Mouse (Mus musculus) spleen, postnatal 10 days (tissue): ENCODE data around the gene Cd63.
A peak's percentile ranks its signal among the peaks of the same experiment; 100 is the strongest.

Experiments used
- DNase-seq, 2 experiments: peaks; one replicate each; pipeline ENCODE4 v3.0.0; 2021 to 2022; ENCODE audit warnings: low spot score in 2 of 2

Gene Cd63

GRCm38 (mm10) chr10:128900698-128901097 is at the start of gene Cd63:
Gene Cd63 (plus strand): TSS chr10:128900989.
- DNase-seq, result no peak

GRCm38 (mm10) chr10:128861176-128861575 is 39.6 kb upstream of the Cd63 start:
- DNase-seq, result no peak

DNA sequence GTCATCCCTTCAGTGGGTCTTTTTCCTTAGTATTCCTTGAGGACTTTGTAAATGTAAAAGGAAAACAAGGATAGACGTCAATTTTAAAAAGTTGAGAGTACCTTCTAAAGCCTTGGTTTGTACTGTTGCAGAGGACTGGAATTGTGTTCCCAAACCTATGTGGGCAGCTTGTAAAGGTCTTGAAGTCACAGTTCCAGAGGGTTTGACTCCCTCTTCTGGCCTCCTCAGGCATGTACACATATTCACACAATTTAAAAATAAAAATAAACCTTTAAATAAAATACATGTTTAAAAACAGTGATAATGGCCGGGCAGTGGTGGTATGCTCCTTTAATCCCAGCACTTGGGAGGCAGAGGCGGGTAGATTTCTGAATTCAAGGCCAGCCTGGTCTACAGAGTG is 34.7 kb upstream of the Cd63 start:
- no peak for DNase-seq

- DNase-seq, result no peak
Observed at GRCm38 (mm10) chr10:128866518-128866917, 34.3 kb upstream of the Cd63 start.

GRCm38 (mm10) chr10:128870341-128870740 is 30.4 kb upstream of the Cd63 start:
- DNase-seq, result no peak

DNA sequence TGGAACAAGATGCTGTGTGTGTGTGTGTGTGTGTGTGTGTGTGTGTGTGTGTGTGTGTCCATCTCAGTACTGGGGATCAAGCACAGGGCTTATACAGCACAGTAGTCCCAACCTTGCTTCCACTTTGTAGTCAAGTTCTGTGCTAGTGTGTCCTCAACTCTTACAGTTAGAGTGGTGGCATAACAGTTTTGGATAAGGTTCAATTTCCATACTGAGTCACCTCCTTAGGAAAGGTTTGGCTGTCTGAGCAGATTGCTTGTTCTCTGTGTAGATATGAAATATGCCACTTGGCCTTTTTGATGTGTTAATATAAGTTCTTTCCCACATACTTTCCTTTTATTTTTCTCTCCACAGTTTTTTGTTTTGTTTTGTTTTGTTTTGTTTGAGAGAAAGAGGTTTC is 22.5 kb upstream of the Cd63 start:
- DNase-seq, result no peak

DNA sequence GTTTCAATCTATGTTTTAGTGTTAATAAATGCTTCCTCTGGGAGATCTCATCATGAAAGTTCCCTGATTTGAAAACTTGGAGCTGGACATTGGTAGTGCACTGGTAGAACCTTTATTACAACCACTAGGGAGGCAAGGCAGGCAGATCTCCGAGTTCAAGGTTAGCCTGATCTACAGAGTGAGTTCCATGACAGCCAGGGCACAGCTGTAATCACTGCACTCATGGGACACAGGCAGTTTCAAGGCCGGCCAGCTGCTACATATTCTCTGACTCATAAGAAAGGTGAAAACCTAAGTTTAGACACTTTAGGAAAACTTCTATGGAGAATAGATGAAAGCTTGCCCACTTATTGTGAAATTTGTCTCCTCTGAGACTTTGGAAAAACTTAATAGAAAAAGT is 22.0 kb upstream of the Cd63 start:
- DNase-seq, result no peak

DNA sequence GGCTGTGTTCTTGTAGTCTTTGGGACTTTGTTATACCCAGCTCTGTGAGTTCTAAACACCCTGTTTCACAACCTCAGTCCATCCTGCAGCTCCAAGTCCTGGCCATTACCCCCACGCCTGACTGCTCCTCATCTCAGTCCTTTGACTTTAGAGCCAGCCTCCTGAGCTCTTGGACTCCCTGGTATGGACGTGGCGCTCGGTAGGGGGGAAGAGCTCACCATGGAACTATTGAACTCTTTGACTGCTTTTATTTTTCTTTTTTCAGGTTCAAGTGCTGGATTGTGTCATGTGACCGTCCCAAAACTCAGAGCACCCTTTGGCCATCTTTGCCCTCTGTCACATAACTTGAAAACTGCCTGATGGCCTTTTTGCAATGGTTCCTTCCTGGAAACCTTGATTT is 18.7 kb upstream of the Cd63 start:
- no peak for DNase-seq

- DNase-seq, result no peak
Observed at GRCm38 (mm10) chr10:128888941-128889827, 11.6 kb upstream of the Cd63 start.

DNA sequence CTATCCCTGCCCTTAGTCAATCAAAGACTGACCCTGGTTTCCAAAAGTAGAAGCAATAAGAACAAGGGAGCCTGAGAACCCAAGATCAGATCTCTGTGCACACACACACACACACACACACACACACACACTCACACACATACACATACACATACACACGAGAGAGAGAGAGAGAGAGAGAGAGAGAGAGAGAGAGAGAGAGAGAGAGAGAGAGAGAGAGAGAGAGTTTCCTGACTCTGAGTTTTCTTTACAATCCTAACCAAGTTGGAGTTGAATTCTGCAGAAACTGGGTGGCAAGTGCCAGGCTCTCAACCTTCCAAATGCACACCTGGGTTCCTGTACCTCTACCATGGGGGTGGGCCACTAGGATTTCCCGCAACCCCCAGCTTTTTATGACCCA is 10.9 kb upstream of the Cd63 start:
- DNase-seq, result no peak

GRCm38 (mm10) chr10:128890383-128891295 is 10.2 kb upstream of the Cd63 start:
- no peak for DNase-seq

GRCm38 (mm10) chr10:128891296-128892094 is 9.3 kb upstream of the Cd63 start, which contains the start of gene Gdf11:
Gene Gdf11 (minus strand): TSS chr10:128891718.
- peak in 1 of 2 experiments; percentile 51 for DNase-seq

GRCm38 (mm10) chr10:128892246-128892645 is 8.5 kb upstream of the Cd63 start:
- DNase-seq, result no peak

DNA sequence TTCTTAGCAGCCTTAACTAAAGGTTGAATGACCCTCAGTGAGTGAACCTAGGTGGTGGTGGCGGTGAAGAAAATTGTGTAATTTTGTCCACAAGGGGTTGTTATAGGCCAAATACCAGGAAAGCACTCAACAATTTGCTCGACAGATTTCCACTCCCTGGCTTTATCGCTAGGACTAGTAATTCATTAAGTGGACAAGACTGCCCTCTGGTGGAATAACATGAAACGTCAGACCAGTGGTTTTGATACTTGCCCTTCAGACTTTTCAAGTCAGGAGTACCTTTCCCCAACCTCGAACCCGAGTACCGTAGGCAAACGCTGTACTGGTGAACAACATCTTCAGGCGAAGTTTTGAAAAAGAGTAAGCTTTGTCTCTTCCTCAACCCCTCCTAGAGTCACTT is 5.4 kb upstream of the Cd63 start:
- peak; percentile 54 to 74 for DNase-seq

DNA sequence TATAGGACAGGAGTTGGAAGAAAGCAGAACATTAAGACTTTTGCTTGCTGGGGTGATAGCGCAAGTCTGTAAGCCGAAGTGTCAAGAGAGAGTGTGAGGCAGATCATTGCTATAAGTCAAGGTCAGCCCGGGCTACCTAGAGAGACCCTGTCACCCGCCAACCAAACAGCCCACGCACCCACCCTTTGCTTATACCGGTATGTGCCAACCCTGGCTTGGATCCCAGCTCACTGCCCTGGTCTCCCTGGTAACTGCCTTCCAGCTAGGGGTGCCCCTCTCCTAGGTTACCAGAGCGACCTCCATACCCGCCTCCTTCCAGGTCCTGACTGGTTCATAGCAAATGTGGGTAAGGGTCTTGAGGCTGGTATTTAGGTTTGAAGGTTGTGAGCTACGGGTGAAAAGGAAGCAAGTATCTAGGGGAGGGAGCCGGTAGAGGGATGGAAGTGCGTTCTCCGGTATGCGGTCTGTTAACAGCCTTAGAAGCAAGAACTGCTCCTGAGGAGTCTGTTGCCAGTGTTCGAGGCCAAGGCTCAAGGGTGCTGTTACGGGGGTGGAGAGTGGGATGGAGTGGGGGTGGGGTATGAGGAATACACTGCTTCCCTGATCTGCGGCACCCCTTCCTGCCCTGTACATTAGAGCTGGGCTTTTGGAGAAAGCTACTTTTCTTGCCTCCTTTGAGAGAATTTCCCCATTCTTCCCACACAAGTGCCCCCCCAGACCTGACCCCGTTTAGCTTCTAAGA is 4.7 kb upstream of the Cd63 start:
- DNase-seq, result no peak

- DNase-seq, result no peak
Observed at GRCm38 (mm10) chr10:128896807-128897206, 4.0 kb upstream of the Cd63 start.

DNA sequence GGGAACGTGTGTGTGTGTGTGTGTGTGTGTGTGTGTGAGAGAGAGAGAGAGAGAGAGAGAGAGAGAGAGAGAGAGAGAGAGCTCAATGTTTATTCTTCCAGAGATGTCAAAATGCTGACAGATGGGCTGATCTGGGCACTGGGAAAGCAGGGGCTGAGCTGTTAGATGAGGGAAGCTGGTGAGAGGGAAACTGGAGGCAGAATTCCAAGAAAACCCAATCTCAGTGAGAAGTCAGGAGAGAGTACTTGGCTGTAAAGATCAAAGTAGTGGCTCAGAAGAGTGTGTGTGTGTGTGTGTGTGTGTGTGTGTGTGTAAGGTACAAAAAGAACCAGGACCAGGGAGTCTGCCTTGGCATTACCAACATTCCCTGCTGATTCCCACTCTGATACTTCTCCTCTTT is 3.3 kb upstream of the Cd63 start:
- DNase-seq, result no peak

DNA sequence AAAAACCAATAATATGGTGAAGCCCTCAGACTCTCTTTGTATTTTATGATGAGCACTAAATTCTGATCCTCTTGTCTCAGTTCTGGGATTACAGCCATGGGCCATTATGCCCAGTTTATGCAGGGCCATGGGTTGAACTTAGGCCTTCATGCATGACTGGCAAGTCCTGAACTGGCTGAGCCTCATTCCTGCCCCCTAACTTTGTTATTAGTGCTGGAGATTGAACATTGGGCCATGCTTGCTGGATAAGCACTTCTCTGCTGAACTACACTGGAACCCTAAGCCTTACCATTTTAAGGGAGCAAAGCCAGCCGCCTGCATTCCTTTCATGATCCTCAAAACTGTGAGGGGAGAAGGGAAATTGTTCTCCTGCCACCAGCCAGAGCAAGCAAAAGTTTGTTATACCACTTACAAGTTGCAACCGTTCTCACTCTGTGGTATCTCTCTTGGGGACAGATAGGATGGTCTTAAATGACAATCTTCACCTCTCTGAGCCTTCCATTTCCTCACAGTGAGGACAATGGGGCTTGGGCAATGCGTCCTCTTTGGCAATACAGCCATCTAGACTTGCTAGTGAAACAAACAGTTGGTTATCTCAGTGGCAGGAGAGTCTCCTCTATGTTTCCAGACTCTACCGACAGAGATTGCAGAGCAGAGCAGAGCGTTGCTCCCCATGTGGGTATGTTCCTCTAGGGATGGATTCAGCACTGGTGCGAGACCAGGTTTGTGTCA is 864 bp upstream of the Cd63 start:
- DNase-seq, result no peak

DNA sequence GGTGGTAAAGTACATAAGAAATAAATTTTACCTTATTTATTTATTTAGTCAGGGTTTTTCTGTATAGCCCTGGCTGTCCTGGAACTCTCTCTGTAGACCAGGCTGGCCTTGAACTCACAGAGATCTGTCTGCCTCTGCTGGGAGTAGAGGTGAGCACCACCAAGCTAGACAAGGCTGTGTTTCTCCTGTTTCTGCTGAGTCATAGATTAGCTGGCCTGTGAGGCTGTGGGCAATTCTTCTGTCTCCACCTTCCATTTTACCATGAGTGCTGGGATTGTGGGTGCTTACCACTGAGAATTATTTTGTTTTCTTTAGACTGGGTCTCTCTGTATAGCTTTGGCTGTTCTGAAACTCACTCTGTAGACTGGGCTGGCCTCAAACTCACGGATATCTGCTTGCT is 620 bp downstream of the Cd63 start:
- DNase-seq, result no peak

- no peak for DNase-seq
Observed at GRCm38 (mm10) chr10:128902409-128902988, 1.7 kb downstream of the Cd63 start.
